Mouse (Mus musculus): ENCODE results near the gene Slc16a1. TPM values are rescaled to one million over a fixed set of nuclear protein-coding genes. Genes with fewer than 3 reads are reported as not detected.
A peak's percentile ranks its signal among the peaks of the same experiment; 100 is the strongest.

Slc16a1 gene
- polyA plus RNA-seq (2014; fragmentation: Nextera tagmentation; extraction: Ambion mirVana) = 76.4 and 84.3 TPM in 2 replicates

GRCm38 (mm10) chr3:104638403-104638779 lies at the start of gene Slc16a1:
Gene Slc16a1, plus strand, starts transcription at chr3:104638668.
- Histone ChIP-seq H3K27me3 (ENCODE audit: control insufficient read depth, insufficient read depth, low read length) (no peaks in the 10 kb centered on the region), H3K27ac (ENCODE audit: low read depth, low read length) (peak within 1 kb of the TSS; percentile 94), H3K4me1 (ENCODE audit: control insufficient read depth, insufficient read depth, low read length) (peaks cover 4% of the 10 kb centered on the region; the same call in 1 of the 2 replicates), H3K9ac (ENCODE audit: low read depth, low read length) (peak within 1 kb of the TSS; percentile 98), H3K9me3 (replicated peaks; ENCODE audit: control insufficient read depth, low read length) (no peaks in the 10 kb centered on the region), H3K36me3 (ENCODE audit: control insufficient read depth, insufficient read depth, low read length) (no peaks in the 10 kb centered on the region), H3K4me2 (peak within 1 kb of the TSS; percentile 89), H3K4me3 (ENCODE audit: low read depth, low read length) (peak within 1 kb of the TSS; percentile 97)
- ATAC-seq (replicated peaks; ENCODE audit: insufficient number of reproducible peaks, low FRiP score, low TSS enrichment) = peak; percentile 98
- WGBS (ENCODE audit: insufficient replicate concordance) = under 1% methylated on average over 50 of the region's 50 CpGs

- no peak for ATAC-seq (replicated peaks; ENCODE audit: insufficient number of reproducible peaks, low FRiP score, low TSS enrichment)
- H3K36me3 ChIP-seq (ENCODE audit: control insufficient read depth, insufficient read depth, low read length) = no peaks in the 10 kb centered on the region
- no peak overlapping the region for H3K4me2 ChIP-seq
- no peak overlapping the region for H3K4me3 ChIP-seq (ENCODE audit: low read depth, low read length)
- H3K27me3 ChIP-seq (ENCODE audit: control insufficient read depth, insufficient read depth, low read length) = no peaks in the 10 kb centered on the region
- H3K4me1 ChIP-seq (ENCODE audit: control insufficient read depth, insufficient read depth, low read length) = peaks cover 26% of the 10 kb centered on the region
- no peaks in the 10 kb centered on the region for H3K9me3 ChIP-seq (replicated peaks; ENCODE audit: control insufficient read depth, low read length)
- 68% methylated on average over 6 of the region's 6 CpGs for WGBS (ENCODE audit: insufficient replicate concordance)
- H3K27ac ChIP-seq (ENCODE audit: low read depth, low read length) = peak overlapping the region; percentile 18; the same call in 1 of the 2 replicates
- H3K9ac ChIP-seq (ENCODE audit: low read depth, low read length) = no peak overlapping the region
These were observed 41.9 kb upstream of the Slc16a1 start for GRCm38 (mm10) chr3:104596451-104597134.

- Histone ChIP-seq H3K4me2 (no peak overlapping the region), H3K4me3 (ENCODE audit: low read depth, low read length) (no peak overlapping the region), H3K36me3 (ENCODE audit: control insufficient read depth, insufficient read depth, low read length) (no peaks in the 10 kb centered on the region), H3K27ac (ENCODE audit: low read depth, low read length) (peak overlapping the region; percentile 18; the same call in 1 of the 2 replicates), H3K9me3 (replicated peaks; ENCODE audit: control insufficient read depth, low read length) (no peaks in the 10 kb centered on the region), H3K9ac (ENCODE audit: low read depth, low read length) (no peak overlapping the region), H3K4me1 (ENCODE audit: control insufficient read depth, insufficient read depth, low read length) (peaks cover 26% of the 10 kb centered on the region), H3K27me3 (ENCODE audit: control insufficient read depth, insufficient read depth, low read length) (no peaks in the 10 kb centered on the region)
- 59% methylated on average over 10 of the region's 10 CpGs for WGBS (ENCODE audit: insufficient replicate concordance)
- ATAC-seq (replicated peaks; ENCODE audit: insufficient number of reproducible peaks, low FRiP score, low TSS enrichment) = no peak
These were observed 41.2 kb upstream of the Slc16a1 start for GRCm38 (mm10) chr3:104597135-104597764.

GRCm38 (mm10) chr3:104599296-104600150 lies 38.9 kb upstream of the Slc16a1 start:
- ATAC-seq (replicated peaks; ENCODE audit: insufficient number of reproducible peaks, low FRiP score, low TSS enrichment) = peak; percentile 87
- Histone ChIP-seq H3K9me3 (replicated peaks; ENCODE audit: control insufficient read depth, low read length) (no peaks in the 10 kb centered on the region), H3K27me3 (ENCODE audit: control insufficient read depth, insufficient read depth, low read length) (no peaks in the 10 kb centered on the region), H3K36me3 (ENCODE audit: control insufficient read depth, insufficient read depth, low read length) (no peaks in the 10 kb centered on the region), H3K4me1 (ENCODE audit: control insufficient read depth, insufficient read depth, low read length) (peaks cover 26% of the 10 kb centered on the region), H3K9ac (ENCODE audit: low read depth, low read length) (0 out of 2 replicates have a peak overlapping the region, but pooled peaks have one; percentile 3), H3K4me3 (ENCODE audit: low read depth, low read length) (no peak overlapping the region), H3K4me2 (peak overlapping the region; percentile 46), H3K27ac (ENCODE audit: low read depth, low read length) (peak overlapping the region; percentile 95)
- WGBS (ENCODE audit: insufficient replicate concordance) = 31% methylated on average over 20 of the region's 20 CpGs

GRCm38 (mm10) chr3:104600691-104601090 lies 37.8 kb upstream of the Slc16a1 start:
- 68% methylated on average over 3 of the region's 3 CpGs for WGBS (ENCODE audit: insufficient replicate concordance)
- peak overlapping the region; percentile 95 for H3K27ac ChIP-seq (ENCODE audit: low read depth, low read length)
- peaks cover 26% of the 10 kb centered on the region for H3K4me1 ChIP-seq (ENCODE audit: control insufficient read depth, insufficient read depth, low read length)
- H3K9me3 ChIP-seq (replicated peaks; ENCODE audit: control insufficient read depth, low read length) = no peaks in the 10 kb centered on the region
- no peaks in the 10 kb centered on the region for H3K36me3 ChIP-seq (ENCODE audit: control insufficient read depth, insufficient read depth, low read length)
- H3K9ac ChIP-seq (ENCODE audit: low read depth, low read length) = no peak overlapping the region
- H3K4me3 ChIP-seq (ENCODE audit: low read depth, low read length) = no peak overlapping the region
- H3K4me2 ChIP-seq = no peak overlapping the region
- no peak for ATAC-seq (replicated peaks; ENCODE audit: insufficient number of reproducible peaks, low FRiP score, low TSS enrichment)
- no peaks in the 10 kb centered on the region for H3K27me3 ChIP-seq (ENCODE audit: control insufficient read depth, insufficient read depth, low read length)

GRCm38 (mm10) chr3:104601680-104602079 lies 36.8 kb upstream of the Slc16a1 start:
- Histone ChIP-seq H3K4me3 (ENCODE audit: low read depth, low read length) (no peak overlapping the region), H3K9ac (ENCODE audit: low read depth, low read length) (no peak overlapping the region), H3K27ac (ENCODE audit: low read depth, low read length) (no peak overlapping the region), H3K4me2 (no peak overlapping the region), H3K27me3 (ENCODE audit: control insufficient read depth, insufficient read depth, low read length) (no peaks in the 10 kb centered on the region), H3K4me1 (ENCODE audit: control insufficient read depth, insufficient read depth, low read length) (peaks cover 26% of the 10 kb centered on the region), H3K9me3 (replicated peaks; ENCODE audit: control insufficient read depth, low read length) (no peaks in the 10 kb centered on the region), H3K36me3 (ENCODE audit: control insufficient read depth, insufficient read depth, low read length) (no peaks in the 10 kb centered on the region)
- 80% methylated on average over 4 of the region's 4 CpGs for WGBS (ENCODE audit: insufficient replicate concordance)
- no peak for ATAC-seq (replicated peaks; ENCODE audit: insufficient number of reproducible peaks, low FRiP score, low TSS enrichment)

- no peak for ATAC-seq (replicated peaks; ENCODE audit: insufficient number of reproducible peaks, low FRiP score, low TSS enrichment)
- H3K9me3 ChIP-seq (replicated peaks; ENCODE audit: control insufficient read depth, low read length) = no peaks in the 10 kb centered on the region
- 64% methylated on average over 8 of the region's 8 CpGs for WGBS (ENCODE audit: insufficient replicate concordance)
- H3K4me3 ChIP-seq (ENCODE audit: low read depth, low read length) = no peak overlapping the region
- H3K4me2 ChIP-seq = no peak overlapping the region
- H3K36me3 ChIP-seq (ENCODE audit: control insufficient read depth, insufficient read depth, low read length) = no peaks in the 10 kb centered on the region
- no peak overlapping the region for H3K27ac ChIP-seq (ENCODE audit: low read depth, low read length)
- no peaks in the 10 kb centered on the region for H3K27me3 ChIP-seq (ENCODE audit: control insufficient read depth, insufficient read depth, low read length)
- no peak overlapping the region for H3K9ac ChIP-seq (ENCODE audit: low read depth, low read length)
- H3K4me1 ChIP-seq (ENCODE audit: control insufficient read depth, insufficient read depth, low read length) = no peaks in the 10 kb centered on the region
These were observed 28.6 kb upstream of the Slc16a1 start for GRCm38 (mm10) chr3:104609690-104610380.

Measured in heart, embryonic 11.5 days (tissue).